Mouse (Mus musculus) bone marrow, adult 2 months (tissue): ENCODE results near the gene Dgkb.

ENCODE experiments used
- CTCF ChIP-seq: fragments of 200-500 bp; IDR thresholded peaks from 2 replicates; pipeline ENCODE4 v1.5.1; 2011; ENCODE audit warnings: low read length, control low read depth; ENCODE audit not compliant: control insufficient read depth, insufficient read depth
- POLR2A ChIP-seq: fragments of 200-500 bp; IDR thresholded peaks from 2 replicates; pipeline ENCODE4 v1.6.1; 2011; ENCODE audit warnings: low read depth, mild to moderate bottlenecking, control low read depth, low read length, borderline replicate concordance; ENCODE audit not compliant: control insufficient read depth

- TF ChIP-seq POLR2A: no peak
- TF ChIP-seq CTCF: no peak
These were observed 633.0 kb downstream of the Dgkb start for GRCm38 (mm10) chr12:38450323-38451087.
